Mouse (Mus musculus): ENCODE data around the gene BC005624. TPM values are rescaled to one million over a fixed set of nuclear protein-coding genes. Genes with fewer than 3 reads are reported as not detected.

The BC005624 gene
- polyA plus RNA-seq, 1 experiment = 43.6 TPM

GRCm38 (mm10) chr2:30962570-30963254 is 19.3 kb downstream of the BC005624 start:
- Histone ChIP-seq H3K36me3 (ENCODE audit: control insufficient read depth, insufficient read depth, low read length, poor library complexity, severe bottlenecking) (peaks cover 38% of the 10 kb centered on the region), H3K27me3 (ENCODE audit: control insufficient read depth, insufficient read depth, low read length, poor library complexity, severe bottlenecking) (no peaks in the 10 kb centered on the region), H3K9me3 (replicated peaks; ENCODE audit: control insufficient read depth, insufficient read depth, low read length, poor library complexity, severe bottlenecking) (no peaks in the 10 kb centered on the region), H3K4me1 (ENCODE audit: control insufficient read depth, insufficient read depth, low read length) (peaks cover 3% of the 10 kb centered on the region), H3K4me3 (ENCODE audit: low read depth, low read length) (no peak overlapping the region), H3K9ac (ENCODE audit: low read depth, poor library complexity, severe bottlenecking) (no peak overlapping the region), H3K27ac (ENCODE audit: insufficient read depth, low read length) (no peak overlapping the region)
- TF ChIP-seq EP300 (IDR thresholded peaks at IDR 0.05; ENCODE audit: insufficient read depth, low read depth, low read length) (no peak), POLR2A (IDR thresholded peaks at IDR 0.05; ENCODE audit: insufficient read depth, low read length) (no peak), CTCF (IDR thresholded peaks at IDR 0.05; ENCODE audit: low read depth, low read length) (no peak)

GRCm38 (mm10) chr2:30959856-30960255 is 22.1 kb downstream of the BC005624 start:
- Histone ChIP-seq H3K27ac (ENCODE audit: insufficient read depth, low read length) (peak overlapping the region; percentile 13; the same call in 1 of the 2 replicates), H3K4me3 (ENCODE audit: low read depth, low read length) (no peak overlapping the region), H3K4me1 (ENCODE audit: control insufficient read depth, insufficient read depth, low read length) (peaks cover 3% of the 10 kb centered on the region), H3K27me3 (ENCODE audit: control insufficient read depth, insufficient read depth, low read length, poor library complexity, severe bottlenecking) (no peaks in the 10 kb centered on the region), H3K9me3 (replicated peaks; ENCODE audit: control insufficient read depth, insufficient read depth, low read length, poor library complexity, severe bottlenecking) (no peaks in the 10 kb centered on the region), H3K36me3 (ENCODE audit: control insufficient read depth, insufficient read depth, low read length, poor library complexity, severe bottlenecking) (peaks cover 47% of the 10 kb centered on the region), H3K9ac (ENCODE audit: low read depth, poor library complexity, severe bottlenecking) (no peak overlapping the region)
- TF ChIP-seq CTCF (IDR thresholded peaks at IDR 0.05; ENCODE audit: low read depth, low read length) (no peak), POLR2A (IDR thresholded peaks at IDR 0.05; ENCODE audit: insufficient read depth, low read length) (no peak), EP300 (IDR thresholded peaks at IDR 0.05; ENCODE audit: insufficient read depth, low read depth, low read length) (no peak)

DNA sequence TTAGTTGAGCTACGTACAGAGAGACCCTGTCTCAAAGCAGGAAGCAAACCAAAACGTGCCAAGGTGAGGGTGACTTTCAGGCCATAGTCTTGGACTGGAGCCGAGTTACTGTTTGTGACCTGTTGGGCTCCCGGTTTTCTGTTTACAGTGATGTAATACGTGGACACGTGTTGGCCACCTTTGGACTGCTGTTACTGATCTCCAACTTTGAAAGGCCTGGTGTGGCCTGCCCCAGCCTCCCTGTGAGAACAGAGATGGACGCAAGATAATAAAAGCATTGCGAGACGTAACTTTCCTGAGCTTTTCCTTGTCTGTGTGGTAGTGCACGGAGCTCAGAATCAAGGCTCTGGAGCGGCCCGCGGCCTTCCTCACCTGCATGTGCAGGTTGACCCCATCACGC is 23.3 kb downstream of the BC005624 start:
- TF ChIP-seq POLR2A (IDR thresholded peaks at IDR 0.05; ENCODE audit: insufficient read depth, low read length) (no peak), CTCF (IDR thresholded peaks at IDR 0.05; ENCODE audit: low read depth, low read length) (no peak), EP300 (IDR thresholded peaks at IDR 0.05; ENCODE audit: insufficient read depth, low read depth, low read length) (no peak)
- Histone ChIP-seq H3K4me3 (ENCODE audit: low read depth, low read length) (no peak overlapping the region), H3K27ac (ENCODE audit: insufficient read depth, low read length) (no peak overlapping the region), H3K9ac (ENCODE audit: low read depth, poor library complexity, severe bottlenecking) (no peak overlapping the region), H3K9me3 (replicated peaks; ENCODE audit: control insufficient read depth, insufficient read depth, low read length, poor library complexity, severe bottlenecking) (no peaks in the 10 kb centered on the region), H3K27me3 (ENCODE audit: control insufficient read depth, insufficient read depth, low read length, poor library complexity, severe bottlenecking) (no peaks in the 10 kb centered on the region), H3K4me1 (ENCODE audit: control insufficient read depth, insufficient read depth, low read length) (peaks cover 3% of the 10 kb centered on the region), H3K36me3 (ENCODE audit: control insufficient read depth, insufficient read depth, low read length, poor library complexity, severe bottlenecking) (peaks cover 40% of the 10 kb centered on the region)

DNA sequence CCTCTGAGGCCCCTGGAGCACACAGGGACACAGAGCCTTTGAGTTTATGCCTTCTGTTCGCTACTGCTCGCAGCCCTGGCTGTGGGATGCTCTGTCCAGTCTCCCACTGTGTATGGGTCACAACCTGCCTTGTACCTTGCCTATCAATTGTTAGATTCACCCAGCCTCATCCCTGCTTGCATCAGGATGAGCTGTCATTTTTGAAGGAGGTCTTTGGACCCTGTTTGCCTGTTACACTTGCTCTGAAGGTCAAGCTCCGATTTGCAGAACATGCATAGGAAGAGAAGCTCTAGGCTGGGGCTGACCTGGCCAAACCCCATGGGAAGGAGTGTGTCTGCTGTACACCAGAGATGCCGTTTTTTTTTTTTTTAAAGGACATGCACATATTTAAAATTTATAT is 24.5 kb downstream of the BC005624 start:
- peaks cover 3% of the 10 kb centered on the region for H3K4me1 ChIP-seq (ENCODE audit: control insufficient read depth, insufficient read depth, low read length)
- no peaks in the 10 kb centered on the region for H3K9me3 ChIP-seq (replicated peaks; ENCODE audit: control insufficient read depth, insufficient read depth, low read length, poor library complexity, severe bottlenecking)
- no peak overlapping the region for H3K4me3 ChIP-seq (ENCODE audit: low read depth, low read length)
- no peak for TF ChIP-seq EP300 (IDR thresholded peaks at IDR 0.05; ENCODE audit: insufficient read depth, low read depth, low read length)
- TF ChIP-seq POLR2A (IDR thresholded peaks at IDR 0.05; ENCODE audit: insufficient read depth, low read length) = no peak
- no peaks in the 10 kb centered on the region for H3K27me3 ChIP-seq (ENCODE audit: control insufficient read depth, insufficient read depth, low read length, poor library complexity, severe bottlenecking)
- H3K9ac ChIP-seq (ENCODE audit: low read depth, poor library complexity, severe bottlenecking) = no peak overlapping the region
- H3K36me3 ChIP-seq (ENCODE audit: control insufficient read depth, insufficient read depth, low read length, poor library complexity, severe bottlenecking) = peaks cover 39% of the 10 kb centered on the region
- H3K27ac ChIP-seq (ENCODE audit: insufficient read depth, low read length) = no peak overlapping the region

GRCm38 (mm10) chr2:30954797-30955196 is 27.2 kb downstream of the BC005624 start:
- Histone ChIP-seq H3K9me3 (replicated peaks; ENCODE audit: control insufficient read depth, insufficient read depth, low read length, poor library complexity, severe bottlenecking) (no peaks in the 10 kb centered on the region), H3K4me1 (ENCODE audit: control insufficient read depth, insufficient read depth, low read length) (peaks cover 3% of the 10 kb centered on the region), H3K36me3 (ENCODE audit: control insufficient read depth, insufficient read depth, low read length, poor library complexity, severe bottlenecking) (peaks cover 27% of the 10 kb centered on the region), H3K27me3 (ENCODE audit: control insufficient read depth, insufficient read depth, low read length, poor library complexity, severe bottlenecking) (no peaks in the 10 kb centered on the region), H3K27ac (ENCODE audit: insufficient read depth, low read length) (no peak overlapping the region), H3K4me3 (ENCODE audit: low read depth, low read length) (no peak overlapping the region), H3K9ac (ENCODE audit: low read depth, poor library complexity, severe bottlenecking) (0 out of 2 replicates have a peak overlapping the region, but pooled peaks have one; percentile 98)
- no peak for TF ChIP-seq CTCF (IDR thresholded peaks at IDR 0.05; ENCODE audit: low read depth, low read length)

DNA sequence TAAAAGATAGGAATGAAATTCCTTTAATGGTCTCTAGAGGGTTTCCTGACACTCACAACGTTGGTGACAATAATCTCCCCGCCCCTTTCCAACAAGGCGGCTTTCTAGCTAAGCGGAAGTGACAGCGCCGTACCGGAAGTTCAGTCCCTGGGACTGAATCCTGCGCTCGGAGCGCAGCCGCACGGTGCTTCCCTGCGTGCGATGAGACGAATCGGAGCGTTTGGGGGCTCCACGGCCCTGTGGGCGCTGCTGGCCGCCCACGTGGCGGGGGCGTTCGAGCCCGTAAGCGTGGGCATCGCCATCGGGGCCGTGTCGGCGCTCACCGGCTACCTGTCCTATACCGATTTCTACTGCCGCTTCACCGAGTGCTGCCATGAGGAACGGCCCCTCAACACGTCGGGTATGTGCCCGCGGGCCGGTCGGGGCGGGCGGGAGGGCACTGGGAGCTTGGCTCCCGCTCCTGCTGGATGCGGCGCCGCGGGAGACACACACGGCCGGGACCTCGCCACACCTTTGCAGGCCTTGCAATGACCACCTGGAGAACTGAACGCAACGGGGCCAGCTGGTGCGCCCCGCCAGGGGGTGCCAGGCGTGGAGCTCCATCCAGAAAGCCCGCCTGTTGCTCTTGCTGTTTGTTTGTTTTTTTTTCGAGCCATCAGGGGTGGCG is 29.0 kb downstream of the BC005624 start, which contains the start of gene Tor1b:
Gene Tor1b (plus strand): TSS at position 136 of the 667 bp plus-strand sequence.
- peak within 1 kb of the TSS; percentile 24 for H3K27ac ChIP-seq (ENCODE audit: insufficient read depth, low read length)
- no peaks in the 10 kb centered on the region for H3K4me1 ChIP-seq (ENCODE audit: control insufficient read depth, insufficient read depth, low read length)
- H3K9me3 ChIP-seq (replicated peaks; ENCODE audit: control insufficient read depth, insufficient read depth, low read length, poor library complexity, severe bottlenecking) = peaks cover 8% of the 10 kb centered on the region; the same call in 1 of the 2 replicates
- H3K9ac ChIP-seq (ENCODE audit: low read depth, poor library complexity, severe bottlenecking) = peak within 1 kb of the TSS; percentile 98
- TF ChIP-seq POLR2A (IDR thresholded peaks at IDR 0.05; ENCODE audit: insufficient read depth, low read length) (peak; percentile 93), EP300 (IDR thresholded peaks at IDR 0.05; ENCODE audit: insufficient read depth, low read depth, low read length) (no peak)
- peak within 1 kb of the TSS; percentile 94 for H3K4me3 ChIP-seq (ENCODE audit: low read depth, low read length)
- H3K27me3 ChIP-seq (ENCODE audit: control insufficient read depth, insufficient read depth, low read length, poor library complexity, severe bottlenecking) = no peaks in the 10 kb centered on the region
- peaks cover 18% of the 10 kb centered on the region for H3K36me3 ChIP-seq (ENCODE audit: control insufficient read depth, insufficient read depth, low read length, poor library complexity, severe bottlenecking)
